Mouse (Mus musculus): Measurements from ENCODE around the gene Rnf145.

GRCm38 (mm10) chr11:44530867-44531266, 12.1 kb downstream of the Rnf145 start:
- TF ChIP-seq CTCF (IDR thresholded peaks at IDR 0.05; ENCODE audit: borderline replicate concordance, control insufficient read depth, extremely low read depth, insufficient read depth, low read length, poor library complexity) (no peak), POLR2A (IDR thresholded peaks at IDR 0.05; ENCODE audit: control insufficient read depth, extremely low read depth, insufficient read depth, low read length, poor library complexity) (no peak)

Measured in thymus, adult 2 months (tissue).